Mouse (Mus musculus) heart, embryonic 16.5 days (tissue): Measurements from ENCODE around the gene Aqp5. TPM values are rescaled to one million over a fixed set of nuclear protein-coding genes. Genes with fewer than 3 reads are reported as not detected.

Experiments
- ATAC-seq: fragments of 200-750 bp; cut with Nextera tagmentation; replicated peaks from 2 replicates; pipeline ENCODE4 v1.8.0; 2017; ENCODE audit warnings: moderate number of reproducible peaks; ENCODE audit not compliant: insufficient read depth, low FRiP score; ENCODE audit errors: extremely low read depth
- H3K27ac ChIP-seq: fragments of 300-500 bp; sonication (generic); 2 replicates; pipeline ENCODE4 v1.5.1; 2014; ENCODE audit warnings: mild to moderate bottlenecking, low read length, control low read depth, moderate library complexity
- H3K27me3 ChIP-seq: fragments of 300-500 bp; sonication (generic); 2 replicates; pipeline ENCODE4 v1.6.1; 2014; ENCODE audit warnings: low read length, mixed read lengths; ENCODE audit not compliant: control insufficient read depth, insufficient read depth
- H3K36me3 ChIP-seq: fragments of 300-500 bp; sonication (generic); 2 replicates; pipeline ENCODE4 v1.6.1; 2014; ENCODE audit not compliant: control insufficient read depth, insufficient read depth
- H3K4me1 ChIP-seq: fragments of 300-500 bp; sonication (generic); 2 replicates; pipeline ENCODE4 v1.6.1; 2014; ENCODE audit warnings: low read length, mixed read lengths; ENCODE audit not compliant: control insufficient read depth, insufficient read depth
- H3K4me2 ChIP-seq: fragments of 300-500 bp; sonication (generic); 2 replicates; pipeline ENCODE4 v1.6.1; 2014; ENCODE audit warnings: low read depth, mild to moderate bottlenecking, control low read depth, low read length
- H3K4me3 ChIP-seq: fragments of 300-500 bp; sonication (generic); 2 replicates; pipeline ENCODE4 v1.5.1; 2014; ENCODE audit warnings: mild to moderate bottlenecking, control low read depth, low read length
- H3K9ac ChIP-seq: fragments of 300-500 bp; sonication (generic); 2 replicates; pipeline ENCODE4 v1.6.1; 2014; ENCODE audit warnings: low read length, control low read depth
- H3K9me3 ChIP-seq: fragments of 300-500 bp; sonication (generic); replicated peaks from 2 replicates; pipeline ENCODE4 v1.6.1; 2016; ENCODE audit warnings: low read length; ENCODE audit not compliant: control insufficient read depth
- WGBS: fragments of 180-500 bp; shearing (Covaris S2); extraction: QIAGEN DNeasy Blood & Tissue Kit; methylation state at CpG from one replicate; pipeline ENCODE4 v1.1.7; 2014; 5-methylcytosine and 5-hydroxymethylcytosine counted together
- polyA plus RNA-seq: library from polyadenylated mRNA; unstranded; fragments of >200 nt; fragmentation: Nextera tagmentation; extraction: Ambion mirVana; gene quantifications from 2 replicates; pipeline ENCODE4 v1.2.1, GENCODE M21; 2015

The Aqp5 gene
- polyA plus RNA-seq, 1 experiment from 2014 or later: 1.3 TPM

GRCm38 (mm10) chr15:99600986-99601822, 10.6 kb downstream of the Aqp5 start, which contains the start of gene Aqp6:
TSS of gene Aqp6 (plus strand) at chr15:99601400.
- 0 out of 2 replicates have a peak, but pooled peaks cover 3% of the 10 kb centered on the region for H3K4me1 ChIP-seq
- no peak within 1 kb of the TSS for H3K9ac ChIP-seq
- no peak within 1 kb of the TSS for H3K4me3 ChIP-seq
- no peaks in the 10 kb centered on the region for H3K36me3 ChIP-seq
- no peak for ATAC-seq
- WGBS: 65% methylated on average over 22 of the region's 22 CpGs
- H3K27ac ChIP-seq: no peak within 1 kb of the TSS
- no peak within 1 kb of the TSS for H3K4me2 ChIP-seq
- no peaks in the 10 kb centered on the region for H3K9me3 ChIP-seq
- H3K27me3 ChIP-seq: peaks cover 25% of the 10 kb centered on the region

DNA sequence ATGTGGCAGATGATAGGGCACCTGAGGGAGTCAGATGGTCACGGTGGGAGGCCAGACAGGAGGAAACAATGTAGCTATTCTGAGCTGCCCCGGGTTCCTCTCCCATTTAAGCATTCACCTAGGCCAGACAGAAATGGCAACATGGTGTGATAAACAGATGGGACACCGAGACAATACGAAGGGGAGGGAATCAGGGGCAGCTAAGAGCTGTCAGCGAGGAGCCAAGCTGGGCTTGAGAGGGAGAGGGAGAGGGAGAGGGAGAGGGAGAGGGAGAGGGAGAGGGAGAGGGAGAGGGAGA, 11.2 kb downstream of the Aqp5 start:
- Histone ChIP-seq H3K36me3 (no peaks in the 10 kb centered on the region), H3K27me3 (peaks cover 27% of the 10 kb centered on the region), H3K4me2 (no peak overlapping the region), H3K4me3 (no peak overlapping the region), H3K9me3 (no peaks in the 10 kb centered on the region), H3K9ac (no peak overlapping the region), H3K27ac (no peak overlapping the region), H3K4me1 (0 out of 2 replicates have a peak, but pooled peaks cover 2% of the 10 kb centered on the region)
- 32% methylated on average over 5 of the region's 5 CpGs for WGBS
- no peak for ATAC-seq

GRCm38 (mm10) chr15:99602206-99602820, 11.7 kb downstream of the Aqp5 start:
- 0 out of 2 replicates have a peak, but pooled peaks cover 2% of the 10 kb centered on the region for H3K4me1 ChIP-seq
- H3K4me3 ChIP-seq: no peak overlapping the region
- no peak overlapping the region for H3K27ac ChIP-seq
- H3K4me2 ChIP-seq: no peak overlapping the region
- H3K36me3 ChIP-seq: no peaks in the 10 kb centered on the region
- no peaks in the 10 kb centered on the region for H3K9me3 ChIP-seq
- peaks cover 25% of the 10 kb centered on the region for H3K27me3 ChIP-seq
- WGBS: 71% methylated on average over 17 of the region's 17 CpGs
- H3K9ac ChIP-seq: no peak overlapping the region
- ATAC-seq: no peak

GRCm38 (mm10) chr15:99603216-99603615, 12.6 kb downstream of the Aqp5 start:
- H3K9me3 ChIP-seq: no peaks in the 10 kb centered on the region
- ATAC-seq: no peak
- H3K27me3 ChIP-seq: peaks cover 20% of the 10 kb centered on the region
- 0 out of 2 replicates have a peak, but pooled peaks cover 2% of the 10 kb centered on the region for H3K4me1 ChIP-seq
- H3K4me3 ChIP-seq: no peak overlapping the region
- no peak overlapping the region for H3K27ac ChIP-seq
- H3K9ac ChIP-seq: no peak overlapping the region
- WGBS: 71% methylated on average over 7 of the region's 7 CpGs
- no peak overlapping the region for H3K4me2 ChIP-seq
- no peaks in the 10 kb centered on the region for H3K36me3 ChIP-seq

DNA sequence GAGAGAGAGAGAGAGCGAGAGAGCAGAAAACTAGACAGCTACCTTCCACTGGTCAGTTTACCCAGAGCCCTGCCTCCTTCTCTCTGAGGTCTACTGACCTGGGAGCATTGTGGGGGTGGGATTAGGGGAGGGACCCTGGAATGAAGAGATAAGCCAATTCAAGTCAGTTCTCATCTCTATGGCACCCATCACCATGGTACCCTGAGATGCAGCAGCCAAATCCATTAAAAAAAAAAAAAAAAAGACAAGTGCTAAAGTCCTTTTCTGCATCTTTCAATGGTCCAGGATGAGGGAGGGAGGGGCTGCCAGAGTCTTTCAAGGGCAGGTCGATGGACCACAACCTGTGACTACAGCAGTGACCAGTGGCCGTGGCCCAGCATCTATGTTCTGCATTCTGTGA, 15.0 kb downstream of the Aqp5 start:
- 73% methylated on average over 3 of the region's 3 CpGs for WGBS
- H3K4me3 ChIP-seq: no peak overlapping the region
- no peak overlapping the region for H3K27ac ChIP-seq
- H3K36me3 ChIP-seq: no peaks in the 10 kb centered on the region
- peaks cover 9% of the 10 kb centered on the region for H3K27me3 ChIP-seq
- no peak overlapping the region for H3K4me2 ChIP-seq
- H3K4me1 ChIP-seq: 0 out of 2 replicates have a peak, but pooled peaks cover 2% of the 10 kb centered on the region
- H3K9ac ChIP-seq: no peak overlapping the region
- ATAC-seq: no peak
- H3K9me3 ChIP-seq: no peaks in the 10 kb centered on the region

DNA sequence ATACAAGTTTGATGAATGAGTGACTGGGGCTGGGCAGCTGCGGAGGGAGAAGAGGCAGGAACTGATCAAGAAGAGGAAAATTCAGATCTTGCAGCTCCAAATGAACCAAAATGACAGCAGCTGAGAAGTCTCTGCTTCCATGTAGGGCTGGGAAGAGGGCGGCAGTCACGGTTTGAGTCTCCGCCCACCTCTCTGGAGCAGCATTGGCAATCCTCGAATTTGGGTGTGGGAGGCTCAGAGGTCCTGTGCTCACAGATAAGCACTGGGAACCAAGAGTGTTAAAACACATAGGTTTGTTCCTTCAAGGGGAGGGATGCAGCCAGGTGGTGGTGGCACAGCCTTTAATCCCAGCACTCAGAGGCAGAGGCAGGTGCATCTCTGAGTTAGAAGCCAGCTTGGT, 15.9 kb downstream of the Aqp5 start:
- Histone ChIP-seq H3K4me3 (no peak overlapping the region), H3K9me3 (no peaks in the 10 kb centered on the region), H3K4me2 (no peak overlapping the region), H3K4me1 (0 out of 2 replicates have a peak, but pooled peaks cover 2% of the 10 kb centered on the region), H3K27me3 (0 out of 2 replicates have a peak, but pooled peaks cover 5% of the 10 kb centered on the region), H3K9ac (no peak overlapping the region), H3K36me3 (no peaks in the 10 kb centered on the region), H3K27ac (no peak overlapping the region)
- ATAC-seq: no peak
- 29% methylated on average over 5 of the region's 5 CpGs for WGBS

DNA sequence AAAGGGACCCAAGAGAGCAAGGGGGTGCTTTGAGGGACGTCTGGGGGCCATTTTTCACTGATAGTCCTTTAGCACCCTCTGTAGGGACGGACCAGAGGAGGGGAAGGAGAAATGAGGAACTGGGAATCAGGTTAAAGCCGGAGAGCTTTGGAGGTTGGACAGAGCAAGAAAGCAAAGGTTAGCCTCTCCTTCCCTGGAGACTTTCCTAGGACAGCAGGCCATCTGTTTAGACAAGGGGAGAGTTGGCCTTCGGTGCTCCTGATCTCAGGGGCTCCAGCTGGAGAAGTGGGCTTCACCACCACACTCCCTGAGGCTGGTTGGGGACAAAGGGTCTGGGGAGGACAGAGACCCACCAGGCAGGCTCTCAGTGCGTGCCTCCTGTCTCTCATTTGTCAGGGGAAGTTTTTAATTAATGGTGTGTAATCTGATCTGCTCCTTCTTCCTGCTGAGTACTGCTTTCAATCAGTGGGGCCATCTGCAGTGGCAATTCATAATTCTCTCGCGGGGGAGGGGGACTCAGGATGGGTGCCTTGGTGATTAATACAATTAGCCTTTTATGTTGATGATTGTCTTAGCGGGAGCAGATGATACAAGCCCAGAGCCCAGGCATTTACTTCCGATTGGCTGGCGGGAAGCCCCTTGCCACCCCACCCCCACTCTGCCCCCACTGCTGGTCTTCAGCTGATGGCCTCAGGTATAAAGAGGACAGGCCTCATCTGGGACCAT, 17.0 kb downstream of the Aqp5 start:
- Histone ChIP-seq H3K36me3 (no peaks in the 10 kb centered on the region), H3K4me3 (no peak overlapping the region), H3K9ac (no peak overlapping the region), H3K9me3 (no peaks in the 10 kb centered on the region), H3K27ac (no peak overlapping the region), H3K4me2 (no peak overlapping the region), H3K4me1 (0 out of 2 replicates have a peak, but pooled peaks cover 2% of the 10 kb centered on the region), H3K27me3 (0 out of 2 replicates have a peak, but pooled peaks cover 5% of the 10 kb centered on the region)
- ATAC-seq: no peak
- 28% methylated on average over 10 of the region's 10 CpGs for WGBS

GRCm38 (mm10) chr15:99608382-99609125, 18.0 kb downstream of the Aqp5 start:
- no peaks in the 10 kb centered on the region for H3K36me3 ChIP-seq
- no peaks in the 10 kb centered on the region for H3K4me1 ChIP-seq
- H3K27ac ChIP-seq: no peak overlapping the region
- ATAC-seq: no peak
- no peak overlapping the region for H3K9ac ChIP-seq
- H3K9me3 ChIP-seq: no peaks in the 10 kb centered on the region
- H3K4me3 ChIP-seq: no peak overlapping the region
- peaks cover 9% of the 10 kb centered on the region for H3K27me3 ChIP-seq
- H3K4me2 ChIP-seq: no peak overlapping the region
- 69% methylated on average over 13 of the region's 13 CpGs for WGBS
